Mouse (Mus musculus) MEL (cell line): ENCODE results near the gene Smyd3. TPM values are rescaled to one million over a fixed set of nuclear protein-coding genes. Genes with fewer than 3 reads are reported as not detected.

Experiments used
- DNase-seq: peaks from one replicate; pipeline ENCODE4 v3.0.0; 2011; ENCODE audit warnings: low read depth, low spot score
- H3K27ac ChIP-seq: 2 replicates; pipeline ENCODE4 v1.5.1; 2012; ENCODE audit warnings: low read depth, mild to moderate bottlenecking, control low read depth, low read length, moderate library complexity; ENCODE audit not compliant: control insufficient read depth
- H3K27me3 ChIP-seq, 2 experiments: fragments of 150-350 bp in 1 of 2; sonication (generic) in 1 of 2; 2 replicates each; pipeline ENCODE4 v1.6.1; 2012; ENCODE audit warnings: low read length in 2 of 2, mild to moderate bottlenecking in 2 of 2, improper control_type of control experiment in 1 of 2, moderate library complexity in 1 of 2; ENCODE audit not compliant: insufficient read depth in 2 of 2, control insufficient read depth in 1 of 2
- H3K36me3 ChIP-seq, 2 experiments: 2 replicates each; pipeline ENCODE4 v1.6.1; 2012 to 2014; ENCODE audit warnings: low read length in 2 of 2, improper control_type of control experiment in 1 of 2, inconsistent platforms in 1 of 2, mild to moderate bottlenecking in 1 of 2; ENCODE audit not compliant: insufficient read depth in 2 of 2, control insufficient read depth in 1 of 2
- H3K4me1 ChIP-seq, 2 experiments: fragments of 150-350 bp in 1 of 2; sonication (generic) in 1 of 2; 2 replicates each; pipeline ENCODE4 v1.6.1; 2012; ENCODE audit warnings: low read length in 2 of 2, improper control_type of control experiment in 1 of 2, mild to moderate bottlenecking in 1 of 2; ENCODE audit not compliant: insufficient read depth in 2 of 2, control insufficient read depth in 1 of 2
- H3K4me3 ChIP-seq, 2 experiments: fragments of 150-350 bp in 1 of 2; sonication (generic) in 1 of 2; 2 replicates each; pipeline ENCODE4 v1.5.1; 2012; ENCODE audit warnings: low read depth in 2 of 2, low read length in 2 of 2, mild to moderate bottlenecking in 2 of 2, moderate library complexity in 2 of 2, control low read depth in 1 of 2, improper control_type of control experiment in 1 of 2; ENCODE audit not compliant: control insufficient read depth in 1 of 2, insufficient read depth in 1 of 2
- H3K79me2 ChIP-seq: 2 replicates; pipeline ENCODE4 v1.6.1; 2012; ENCODE audit warnings: mild to moderate bottlenecking, low read length, moderate library complexity; ENCODE audit not compliant: control insufficient read depth, poor library complexity, insufficient read depth
- H3K9ac ChIP-seq: 2 replicates; pipeline ENCODE4 v1.6.1; 2012; ENCODE audit warnings: low read depth, mild to moderate bottlenecking, control low read depth, low read length, moderate library complexity; ENCODE audit not compliant: control insufficient read depth, poor library complexity, severe bottlenecking
- H3K9me3 ChIP-seq: fragments of 150-350 bp; sonication (generic); replicated peaks from 2 replicates; pipeline ENCODE4 v1.6.1; 2012; ENCODE audit warnings: mild to moderate bottlenecking, low read length, improper control_type of control experiment, moderate library complexity; ENCODE audit not compliant: insufficient read depth
- BHLHE40 ChIP-seq: IDR thresholded peaks from 2 replicates; pipeline ENCODE4 v1.6.1; 2012; ENCODE audit warnings: low read depth, mild to moderate bottlenecking, inconsistent platforms, low read length, improper control_type of control experiment, borderline replicate concordance
- E2F4 ChIP-seq: IDR thresholded peaks from 2 replicates; pipeline ENCODE4 v1.6.1; 2011; ENCODE audit warnings: low read depth, low read length, improper control_type of control experiment, borderline replicate concordance
- EP300 ChIP-seq, 2 experiments: IDR thresholded peaks; 2 replicates each; pipeline ENCODE4 v1.6.1; 2011; ENCODE audit warnings: improper control_type of control experiment in 2 of 2, low read length in 2 of 2, low read depth in 1 of 2, mild to moderate bottlenecking in 1 of 2
- ETS1 ChIP-seq: IDR thresholded peaks from 2 replicates; pipeline ENCODE4 v1.6.1; 2012; ENCODE audit warnings: low read depth, mild to moderate bottlenecking, inconsistent platforms, low read length, improper control_type of control experiment, moderate library complexity
- GATA1 ChIP-seq: IDR thresholded peaks from 2 replicates; pipeline ENCODE4 v1.6.1; 2011; ENCODE audit warnings: low read depth, low read length, improper control_type of control experiment
- HCFC1 ChIP-seq: IDR thresholded peaks from 2 replicates; pipeline ENCODE4 v1.6.1; 2012; ENCODE audit warnings: low read depth, mild to moderate bottlenecking, inconsistent platforms, low read length, improper control_type of control experiment, moderate library complexity
- JUND ChIP-seq: IDR thresholded peaks from 2 replicates; pipeline ENCODE4 v1.6.1; 2011; ENCODE audit warnings: low read depth, mild to moderate bottlenecking, improper control_type of control experiment, low read length
- KAT2A ChIP-seq: conservative IDR thresholded peaks from 2 replicates; pipeline ENCODE4 v1.6.1; 2012; ENCODE audit warnings: low read depth, low read length, improper control_type of control experiment, inconsistent platforms
- MAX ChIP-seq: IDR thresholded peaks from 2 replicates; pipeline ENCODE4 v1.6.1; 2011; ENCODE audit warnings: low read length, improper control_type of control experiment
- MXI1 ChIP-seq: IDR thresholded peaks from 2 replicates; pipeline ENCODE4 v1.6.1; 2011; ENCODE audit warnings: mild to moderate bottlenecking, low read depth, low read length, improper control_type of control experiment
- MYB ChIP-seq: IDR thresholded peaks from 2 replicates; pipeline ENCODE4 v1.6.1; 2011; ENCODE audit warnings: mild to moderate bottlenecking, low read depth, low read length, improper control_type of control experiment
- POLR2AphosphoS2 ChIP-seq: IDR thresholded peaks from 2 replicates; pipeline ENCODE4 v1.6.1; 2011; ENCODE audit warnings: low read length, improper control_type of control experiment
- RCOR1 ChIP-seq: IDR thresholded peaks from 2 replicates; pipeline ENCODE4 v1.6.1; 2012; ENCODE audit warnings: low read depth, mild to moderate bottlenecking, inconsistent platforms, low read length, improper control_type of control experiment
- SIN3A ChIP-seq: IDR thresholded peaks from 2 replicates; pipeline ENCODE4 v1.6.1; 2012; ENCODE audit warnings: low read length, improper control_type of control experiment, inconsistent platforms
- TAL1 ChIP-seq: IDR thresholded peaks from 2 replicates; pipeline ENCODE4 v1.6.1; 2012; ENCODE audit warnings: mild to moderate bottlenecking, inconsistent platforms, low read length, moderate library complexity, mixed read lengths
- TCF12 ChIP-seq: IDR thresholded peaks from 2 replicates; pipeline ENCODE4 v1.6.1; 2014; ENCODE audit warnings: low read depth, mild to moderate bottlenecking, inconsistent platforms, low read length, improper control_type of control experiment, moderate library complexity
- USF1 ChIP-seq: IDR thresholded peaks from 2 replicates; pipeline ENCODE4 v1.6.1; 2014; ENCODE audit warnings: low read depth, mild to moderate bottlenecking, inconsistent platforms, low read length, improper control_type of control experiment, moderate library complexity
- ZC3H11A ChIP-seq: IDR thresholded peaks from 2 replicates; pipeline ENCODE4 v1.6.1; 2012; ENCODE audit warnings: low read depth, mild to moderate bottlenecking, inconsistent platforms, low read length, improper control_type of control experiment
- ZMIZ1 ChIP-seq: IDR thresholded peaks from 2 replicates; pipeline ENCODE4 v1.6.1; 2012; ENCODE audit warnings: low read depth, mild to moderate bottlenecking, inconsistent platforms, low read length, improper control_type of control experiment, moderate library complexity
- ZNF384 ChIP-seq: IDR thresholded peaks from 2 replicates; pipeline ENCODE4 v1.6.1; 2012; ENCODE audit warnings: low read depth, mild to moderate bottlenecking, inconsistent platforms, low read length, improper control_type of control experiment
- polyA plus RNA-seq, 2 experiments: library from polyadenylated mRNA; stranded (reverse) in 1 of 2; unstranded in 1 of 2; fragments of >175 nt in 1 of 2; fragments of >200 nt in 1 of 2; gene quantifications; 2 replicates each; pipeline versions ENCODE4 v1.2.1 to v1.2.4; 2012; ENCODE audit warnings: low replicate concordance in 2 of 2, low read depth in 1 of 2; ENCODE audit not compliant: insufficient read length in 2 of 2, insufficient read depth in 1 of 2, missing spikeins in 1 of 2
- total RNA-seq: library from RNA; depleted of rRNA; stranded (reverse); fragments of 300-350 nt; gene quantifications from 2 replicates; pipeline ENCODE4 v1.2.3, GENCODE M21; 2012

Gene Smyd3
- total and polyA plus RNA-seq, 3 experiments, result 13.3 to 18.2 TPM; not detected in 1

- TF ChIP-seq MXI1 (no peak), ZNF384 (no peak), USF1 (no peak), ZMIZ1 (no peak)
- Histone ChIP-seq H3K9ac (no peak overlapping the region), H3K27ac (no peak overlapping the region), H3K79me2 (0 out of 2 replicates have a peak, but pooled peaks cover 1% of the 10 kb centered on the region), H3K9me3 (no peaks in the 10 kb centered on the region), H3K36me3 (peaks cover 0 to 10% of the 10 kb centered on the region in 2 experiments; a peak in 2 of 4 replicates), H3K4me1 (peaks cover 0 to 12% of the 10 kb centered on the region in 2 experiments), H3K27me3 (no peaks in the 10 kb centered on the region), H3K4me3 (no peak overlapping the region)
- DNase-seq, result no peak
These were observed 45.4 kb upstream of the Smyd3 start for GRCm38 (mm10) chr1:179563211-179563610.

GRCm38 (mm10) chr1:179560845-179561430 is 43.1 kb upstream of the Smyd3 start:
- TF ChIP-seq USF1 (no peak), HCFC1 (no peak), POLR2AphosphoS2 (no peak), TCF12 (no peak), MAX (no peak), BHLHE40 (no peak), SIN3A (no peak)
- DNase-seq, result no peak
- H3K9me3 ChIP-seq, result no peaks in the 10 kb centered on the region
- H3K79me2 ChIP-seq, result no peaks in the 10 kb centered on the region
- H3K4me1 ChIP-seq, result peaks cover 0 to 5% of the 10 kb centered on the region in 2 experiments; a peak in 3 of 4 replicates
- no peak overlapping the region for H3K27ac ChIP-seq
- no peaks in the 10 kb centered on the region for H3K27me3 ChIP-seq
- H3K4me3 ChIP-seq, result no peak overlapping the region
- no peak overlapping the region for H3K9ac ChIP-seq
- H3K36me3 ChIP-seq, result peaks cover 0 to 7% of the 10 kb centered on the region in 2 experiments; a peak in 2 of 4 replicates

GRCm38 (mm10) chr1:179559446-179560194 is 41.8 kb upstream of the Smyd3 start:
- Histone ChIP-seq H3K79me2 (no peaks in the 10 kb centered on the region), H3K4me1 (peaks cover 0 to 5% of the 10 kb centered on the region in 2 experiments; a peak in 2 of 4 replicates), H3K4me3 (no peak overlapping the region), H3K9me3 (no peaks in the 10 kb centered on the region), H3K9ac (no peak overlapping the region), H3K36me3 (peaks cover 0 to 7% of the 10 kb centered on the region in 2 experiments; a peak in 2 of 4 replicates), H3K27me3 (no peaks in the 10 kb centered on the region), H3K27ac (no peak overlapping the region)
- DNase-seq, result peak; percentile 33
- 0 out of 4 replicates have a peak, but pooled peaks of 1 of the 2 experiments have one; percentile 21 for TF ChIP-seq EP300 (IDR thresholded peaks at IDR 0.05; ENCODE audit: low read depth in 1 of 2, low read length in 2 of 2)
- TF ChIP-seq ZMIZ1, result no peak
- no peak for TF ChIP-seq MXI1
- no peak for TF ChIP-seq SIN3A
- TF ChIP-seq E2F4, result no peak
- no peak for TF ChIP-seq TCF12
- TF ChIP-seq KAT2A, result no peak
- TF ChIP-seq RCOR1, result no peak
- no peak for TF ChIP-seq MYB
- no peak for TF ChIP-seq JUND
- peak; percentile 72 for TF ChIP-seq ZNF384
- peak; percentile 49 for TF ChIP-seq GATA1
- no peak for TF ChIP-seq ZC3H11A
- no peak for TF ChIP-seq TAL1
- TF ChIP-seq ETS1, result no peak
